Mouse (Mus musculus): ENCODE results near the gene Gtf2h4. TPM values are rescaled to one million over a fixed set of nuclear protein-coding genes. Genes with fewer than 3 reads are reported as not detected.
A peak's percentile ranks its signal among the peaks of the same experiment; 100 is the strongest.

The Gtf2h4 gene
- polyA plus RNA-seq, 1 experiment, result 28.8 TPM

- TF ChIP-seq CTCF (IDR thresholded peaks at IDR 0.05; ENCODE audit: borderline replicate concordance, extremely low read depth, insufficient read depth, insufficient read length), result no peak
- TF ChIP-seq POLR2A (IDR thresholded peaks at IDR 0.05; ENCODE audit: borderline replicate concordance, extremely low read depth, insufficient read depth, insufficient read length, poor library complexity, severe bottlenecking), result no peak
- peak; percentile 94 for DNase-seq (ENCODE audit: low read depth)
Measured at GRCm38 (mm10) chr17:35704621-35705464, 31.3 kb upstream of the Gtf2h4 start, which contains the start of gene Ddr1. Gene Ddr1 (minus strand): TSS chr17:35704621.

DNA sequence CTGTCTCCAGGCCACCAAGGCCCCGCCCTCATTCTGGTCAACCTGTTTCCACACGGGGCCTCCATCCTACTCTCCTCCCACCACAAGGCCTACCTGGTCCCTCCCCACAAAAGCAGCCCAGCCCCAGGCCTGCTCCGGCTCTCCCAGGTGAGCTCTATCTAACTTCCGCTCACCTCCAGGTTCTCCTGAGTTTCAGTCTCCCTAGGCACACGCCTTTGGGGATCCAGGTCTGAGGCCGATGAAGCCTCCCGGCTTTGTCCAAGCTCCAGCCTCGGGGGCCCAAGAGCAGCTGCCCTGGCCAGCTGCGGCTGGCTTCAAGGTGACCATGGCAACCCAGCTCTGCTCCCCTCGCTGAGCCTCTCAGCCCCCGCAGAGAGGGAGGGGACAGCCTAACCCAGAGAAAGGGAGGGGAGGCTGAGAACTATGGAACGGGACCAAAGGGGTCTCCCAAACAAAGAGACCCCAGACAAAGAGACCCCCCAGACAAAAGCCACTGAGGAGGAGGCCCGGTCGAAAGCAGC lies 30.3 kb upstream of the Gtf2h4 start:
- peak; percentile 97 for DNase-seq (ENCODE audit: low read depth)
- TF ChIP-seq CTCF (IDR thresholded peaks at IDR 0.05; ENCODE audit: borderline replicate concordance, extremely low read depth, insufficient read depth, insufficient read length) (no peak), POLR2A (IDR thresholded peaks at IDR 0.05; ENCODE audit: borderline replicate concordance, extremely low read depth, insufficient read depth, insufficient read length, poor library complexity, severe bottlenecking) (no peak; the same call in 1 of the 2 replicates)

DNA sequence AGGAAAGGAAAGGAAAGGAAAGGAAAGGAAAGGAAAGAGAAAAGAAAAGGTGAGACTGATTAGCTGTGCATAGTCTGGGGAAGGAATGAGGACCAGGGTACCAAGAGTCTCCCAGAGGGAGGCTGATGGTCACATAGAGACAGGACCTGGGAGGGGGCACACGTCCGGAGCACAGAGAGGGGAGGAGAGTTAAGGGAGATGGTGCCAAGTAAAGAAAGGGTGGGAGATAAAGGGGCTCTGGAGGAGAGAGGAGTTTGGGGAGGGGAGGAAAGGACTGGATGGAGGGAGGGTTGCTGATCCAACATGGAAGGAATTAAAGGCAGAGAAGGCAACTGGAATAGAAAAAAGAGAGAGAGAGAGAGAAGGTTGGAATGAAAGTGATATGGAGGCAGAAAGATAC lies 29.5 kb upstream of the Gtf2h4 start:
- no peak for TF ChIP-seq CTCF (IDR thresholded peaks at IDR 0.05; ENCODE audit: borderline replicate concordance, extremely low read depth, insufficient read depth, insufficient read length)
- no peak for TF ChIP-seq POLR2A (IDR thresholded peaks at IDR 0.05; ENCODE audit: borderline replicate concordance, extremely low read depth, insufficient read depth, insufficient read length, poor library complexity, severe bottlenecking)
- peak; percentile 63 for DNase-seq (ENCODE audit: low read depth)

GRCm38 (mm10) chr17:35702605-35703004 lies 29.1 kb upstream of the Gtf2h4 start:
- TF ChIP-seq POLR2A (IDR thresholded peaks at IDR 0.05; ENCODE audit: borderline replicate concordance, extremely low read depth, insufficient read depth, insufficient read length, poor library complexity, severe bottlenecking), result no peak
- TF ChIP-seq CTCF (IDR thresholded peaks at IDR 0.05; ENCODE audit: borderline replicate concordance, extremely low read depth, insufficient read depth, insufficient read length), result 0 out of 2 replicates have a peak, but pooled peaks have one; percentile 10

DNA sequence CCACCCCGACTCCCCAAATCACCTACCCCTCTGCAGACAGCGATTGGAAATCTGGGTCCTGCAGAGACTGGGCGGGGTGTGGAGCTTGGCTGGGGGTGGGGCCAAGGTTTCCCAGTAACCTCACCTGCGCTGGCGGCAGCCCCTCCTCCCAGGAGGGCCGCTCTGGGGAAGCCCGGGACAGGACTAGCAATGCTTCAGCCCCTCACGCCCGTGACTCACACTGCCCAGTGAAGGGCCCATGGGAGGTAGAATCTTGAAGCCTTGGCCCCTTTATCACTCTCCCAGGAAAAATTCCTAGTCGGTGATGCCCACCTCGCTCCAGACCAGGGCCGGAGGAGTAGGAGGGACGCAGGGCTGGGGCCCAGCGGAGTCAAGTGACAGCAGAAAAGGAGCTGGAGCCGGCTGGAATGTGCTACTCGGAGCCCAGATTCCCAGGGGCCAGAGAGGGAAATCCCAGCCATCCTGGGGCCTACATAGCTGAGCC lies 28.5 kb upstream of the Gtf2h4 start:
- DNase-seq (ENCODE audit: low read depth), result peak; percentile 64
- TF ChIP-seq CTCF (IDR thresholded peaks at IDR 0.05; ENCODE audit: borderline replicate concordance, extremely low read depth, insufficient read depth, insufficient read length) (no peak), POLR2A (IDR thresholded peaks at IDR 0.05; ENCODE audit: borderline replicate concordance, extremely low read depth, insufficient read depth, insufficient read length, poor library complexity, severe bottlenecking) (no peak)

More at GRCm38 (mm10) chr17:35702605-35703004, 29.1 kb upstream of the Gtf2h4 start:
- DNase-seq (ENCODE audit: low read depth), result peak; percentile 66

- TF ChIP-seq CTCF (IDR thresholded peaks at IDR 0.05; ENCODE audit: borderline replicate concordance, extremely low read depth, insufficient read depth, insufficient read length) (no peak), POLR2A (IDR thresholded peaks at IDR 0.05; ENCODE audit: borderline replicate concordance, extremely low read depth, insufficient read depth, insufficient read length, poor library complexity, severe bottlenecking) (no peak)
- peak; percentile 75 for DNase-seq (ENCODE audit: low read depth)
Measured at GRCm38 (mm10) chr17:35701203-35701977, 27.9 kb upstream of the Gtf2h4 start.

DNA sequence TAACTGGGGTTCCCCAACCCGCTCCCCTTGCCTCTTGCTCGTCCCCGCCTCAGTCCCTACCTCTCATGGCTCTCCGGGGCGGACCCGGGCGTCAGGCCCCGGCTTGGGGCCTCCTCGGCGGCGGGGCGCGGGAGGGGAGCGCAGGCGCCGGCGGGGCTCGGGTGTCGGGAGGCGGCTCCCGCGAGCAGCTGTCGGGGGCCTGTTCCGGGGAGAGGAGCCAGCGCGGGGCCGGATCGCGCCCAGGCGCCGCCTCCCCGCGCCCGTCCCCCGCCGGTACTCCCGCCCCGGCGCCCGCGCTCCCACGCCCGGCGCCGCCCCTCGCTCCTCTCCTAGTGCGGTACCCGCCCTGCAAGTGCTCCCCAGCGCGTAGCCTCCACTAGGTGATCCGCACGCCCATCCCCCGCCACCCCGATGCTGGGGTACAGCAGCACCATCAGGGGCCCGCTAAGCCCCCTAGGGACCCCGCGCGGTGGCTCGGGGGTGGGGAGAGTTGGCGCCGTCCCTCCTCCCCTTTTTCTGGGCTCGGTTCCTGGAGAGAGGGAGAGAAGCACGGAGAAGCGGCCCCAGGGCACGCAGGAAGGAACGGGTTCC lies 26.9 kb upstream of the Gtf2h4 start:
- TF ChIP-seq CTCF (IDR thresholded peaks at IDR 0.05; ENCODE audit: borderline replicate concordance, extremely low read depth, insufficient read depth, insufficient read length) (0 out of 2 replicates have a peak, but pooled peaks have one; percentile 0), POLR2A (IDR thresholded peaks at IDR 0.05; ENCODE audit: borderline replicate concordance, extremely low read depth, insufficient read depth, insufficient read length, poor library complexity, severe bottlenecking) (peak; percentile 13; the same call in 1 of the 2 replicates)
- DNase-seq (ENCODE audit: low read depth), result peak; percentile 92

DNA sequence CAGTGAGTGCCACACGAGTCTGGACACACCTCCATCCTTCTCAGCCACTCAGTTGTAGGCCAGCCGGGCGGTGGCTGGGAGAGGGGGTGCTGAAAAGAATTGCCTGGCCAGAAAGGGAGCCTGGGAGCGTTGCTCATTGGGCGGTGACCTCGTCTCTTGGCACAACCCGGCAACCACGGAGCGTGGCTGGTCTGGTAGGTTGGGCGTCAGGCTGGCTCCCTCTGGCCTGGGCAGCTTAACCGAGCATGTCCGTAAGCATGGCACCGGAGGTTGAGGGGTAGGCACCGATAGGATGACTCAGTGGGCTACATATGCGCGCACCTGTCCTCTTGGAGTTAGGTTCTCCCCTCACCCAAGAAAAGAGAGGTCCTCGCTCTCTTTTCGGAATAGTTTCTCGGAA lies 26.4 kb upstream of the Gtf2h4 start:
- peak; percentile 78 for DNase-seq (ENCODE audit: low read depth)
- no peak for TF ChIP-seq POLR2A (IDR thresholded peaks at IDR 0.05; ENCODE audit: borderline replicate concordance, extremely low read depth, insufficient read depth, insufficient read length, poor library complexity, severe bottlenecking)

DNA sequence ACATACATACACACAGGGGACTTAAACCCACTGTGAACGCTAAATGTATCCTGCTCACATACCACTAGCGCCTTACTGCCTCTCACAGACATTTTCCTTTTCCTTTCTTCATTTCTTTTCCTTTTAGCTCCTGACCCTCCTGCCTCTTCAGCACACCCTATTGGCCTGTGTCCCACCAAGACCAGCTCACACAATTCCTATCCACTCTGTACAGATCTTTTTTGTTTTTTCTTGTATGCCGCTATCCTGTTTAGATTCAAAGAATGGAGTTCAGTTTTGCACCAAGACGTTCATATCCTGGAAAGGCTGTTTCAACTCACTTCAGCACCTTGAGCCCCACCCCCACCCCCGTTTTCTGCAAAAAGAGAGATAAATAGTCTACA lies 25.0 kb upstream of the Gtf2h4 start:
- no peak for DNase-seq (ENCODE audit: low read depth)
- TF ChIP-seq POLR2A (IDR thresholded peaks at IDR 0.05; ENCODE audit: borderline replicate concordance, extremely low read depth, insufficient read depth, insufficient read length, poor library complexity, severe bottlenecking) (no peak), CTCF (IDR thresholded peaks at IDR 0.05; ENCODE audit: borderline replicate concordance, extremely low read depth, insufficient read depth, insufficient read length) (no peak)

- DNase-seq (ENCODE audit: low read depth), result peak; percentile 94
- TF ChIP-seq POLR2A (IDR thresholded peaks at IDR 0.05; ENCODE audit: borderline replicate concordance, extremely low read depth, insufficient read depth, insufficient read length, poor library complexity, severe bottlenecking) (peak; percentile 47; the same call in 1 of the 2 replicates), CTCF (IDR thresholded peaks at IDR 0.05; ENCODE audit: borderline replicate concordance, extremely low read depth, insufficient read depth, insufficient read length) (no peak)
Measured at GRCm38 (mm10) chr17:35697759-35698500, 24.4 kb upstream of the Gtf2h4 start.
